Mouse (Mus musculus) retina, postnatal 1 day (tissue): Measurements from ENCODE around the gene E130114P18Rik.

Source experiments
- DNase-seq: peaks from one replicate; pipeline ENCODE4 v3.0.0-alpha.2; 2012

The E130114P18Rik gene

DNA sequence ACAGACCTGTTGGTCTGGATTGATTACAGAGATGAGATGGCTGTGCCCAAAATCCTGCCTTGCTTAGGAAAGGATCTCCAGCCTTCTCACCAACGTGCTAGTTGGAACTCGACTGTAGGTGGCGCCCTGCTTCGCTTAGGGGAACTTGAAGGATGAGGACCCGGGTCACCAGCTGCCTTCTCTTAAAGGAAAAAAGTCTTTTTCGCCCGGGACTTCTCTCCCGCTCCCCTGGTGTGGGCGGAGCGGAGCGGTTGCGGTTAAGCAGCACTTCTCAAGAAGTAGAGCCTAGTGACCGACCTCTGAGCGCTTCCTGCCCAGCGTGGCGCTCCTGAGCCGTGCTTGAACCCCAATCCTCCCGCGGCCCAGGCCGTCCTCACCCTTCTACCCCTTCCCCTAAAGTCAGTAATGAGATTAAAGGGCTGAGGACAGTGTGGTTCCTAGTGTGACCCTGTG, 26.8 kb downstream of the E130114P18Rik start:
- peak; percentile 93 for DNase-seq

DNA sequence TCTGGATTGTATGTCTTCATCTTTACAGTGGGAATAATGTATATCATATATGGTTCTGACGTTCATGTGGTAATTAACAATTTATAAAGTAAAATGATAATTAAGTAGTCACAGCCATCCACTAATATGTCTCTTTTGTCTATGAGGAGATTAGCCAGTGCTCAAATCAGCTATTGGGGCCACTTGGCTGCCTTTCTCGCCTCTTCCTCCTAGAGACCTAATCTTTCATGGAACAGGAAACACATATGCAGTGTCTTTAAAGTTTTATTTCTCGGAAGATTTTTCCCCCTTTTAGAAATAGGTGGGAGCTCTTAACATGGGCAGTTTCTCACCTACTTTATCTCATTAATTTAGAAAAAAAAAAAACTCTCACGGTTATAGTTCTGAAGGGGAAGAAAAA, 27.5 kb downstream of the E130114P18Rik start:
- DNase-seq = no peak

DNA sequence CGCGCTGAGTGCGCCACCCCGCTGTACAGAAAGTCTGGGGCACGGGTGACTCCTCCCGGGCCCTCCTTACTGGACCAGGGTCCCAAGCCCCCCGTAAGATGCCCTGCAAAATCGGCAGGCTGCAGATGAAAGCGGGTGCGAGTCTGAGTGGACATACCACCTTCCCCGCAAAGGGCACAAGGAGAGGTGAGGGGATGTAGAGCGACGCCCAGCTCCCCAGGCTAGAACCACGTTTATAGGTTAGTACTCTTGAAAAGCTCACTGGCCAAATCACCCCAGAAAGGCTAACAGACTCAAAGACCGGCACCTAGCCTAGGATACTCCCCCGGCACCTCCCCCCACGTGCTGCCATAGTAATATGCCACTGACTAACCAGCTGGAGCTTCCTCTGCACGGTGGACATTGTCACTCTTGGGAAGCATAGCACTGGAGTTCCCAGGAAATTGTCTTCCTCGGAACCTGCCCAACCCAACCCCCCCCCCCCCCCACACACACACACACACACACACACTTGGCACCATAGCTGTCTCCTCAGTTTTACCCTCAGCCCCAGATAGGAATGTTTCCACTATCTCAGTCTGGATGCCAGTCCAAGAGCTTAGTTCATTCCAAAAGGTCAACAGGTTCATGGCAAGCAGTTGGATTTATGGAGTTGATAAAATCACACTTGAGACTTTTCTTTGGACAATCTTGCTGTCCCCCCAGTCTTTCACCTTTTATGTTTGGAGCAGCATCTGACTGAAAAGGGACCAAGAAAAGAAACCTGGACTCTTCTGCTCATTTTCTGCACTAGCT, 31.6 kb downstream of the E130114P18Rik start:
- DNase-seq = no peak

DNA sequence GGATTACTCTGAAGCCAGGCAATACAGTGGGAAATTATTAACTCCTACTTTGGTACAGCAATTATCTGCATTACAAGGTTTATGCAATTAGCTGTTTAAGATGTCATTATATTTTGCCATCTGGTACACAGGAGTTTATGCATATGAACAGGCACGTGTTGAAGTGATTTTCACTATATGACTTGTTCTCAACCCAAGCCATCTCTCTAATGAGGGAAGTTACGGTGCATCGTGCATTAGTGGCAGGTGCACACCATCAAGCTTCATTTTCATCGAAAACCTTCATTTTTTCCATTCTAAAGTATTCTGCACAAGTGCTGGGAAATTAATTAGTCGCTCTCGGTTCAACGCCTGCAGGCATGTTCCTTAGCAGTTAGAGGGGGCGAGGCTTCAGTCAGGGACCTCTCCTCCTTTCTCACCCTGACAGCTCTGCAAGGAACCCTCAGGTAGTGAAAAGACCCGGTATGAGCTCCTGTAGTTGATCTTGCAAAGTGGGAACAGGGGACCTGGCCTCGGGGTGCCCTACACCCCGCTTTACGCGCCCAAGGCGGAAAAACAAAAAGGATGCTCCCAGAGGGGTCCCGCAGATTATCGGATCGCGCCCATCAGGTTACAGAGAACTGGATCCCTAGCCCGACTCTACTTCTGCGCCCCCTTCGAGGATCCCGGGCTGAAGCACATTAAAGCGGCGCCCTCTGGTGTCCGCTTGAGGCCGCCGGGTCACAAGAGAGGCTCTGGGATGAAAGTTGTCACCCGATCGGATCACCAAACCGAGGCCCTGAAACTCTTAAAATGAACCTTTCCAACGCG, 32.4 kb downstream of the E130114P18Rik start:
- peak; percentile 88 for DNase-seq

DNA sequence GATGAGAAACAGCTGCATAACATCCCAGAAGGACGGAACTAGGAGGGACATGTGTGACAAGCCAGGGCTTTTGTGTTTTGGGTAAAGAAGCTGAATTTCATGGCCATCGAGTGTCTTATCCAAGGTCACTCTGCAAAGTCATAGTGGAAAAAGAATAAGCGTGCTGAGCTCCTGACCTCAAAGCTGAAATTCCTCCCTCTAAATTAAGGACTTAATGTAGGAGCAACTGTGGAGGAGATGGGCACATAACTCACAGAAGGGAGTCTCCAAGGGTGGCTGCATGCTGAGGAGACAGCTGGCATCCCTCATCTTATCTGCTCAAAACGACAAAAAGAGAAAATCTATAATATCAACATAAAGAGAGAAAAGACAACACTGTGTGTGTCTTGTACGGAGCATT, 33.9 kb downstream of the E130114P18Rik start:
- DNase-seq = no peak

DNA sequence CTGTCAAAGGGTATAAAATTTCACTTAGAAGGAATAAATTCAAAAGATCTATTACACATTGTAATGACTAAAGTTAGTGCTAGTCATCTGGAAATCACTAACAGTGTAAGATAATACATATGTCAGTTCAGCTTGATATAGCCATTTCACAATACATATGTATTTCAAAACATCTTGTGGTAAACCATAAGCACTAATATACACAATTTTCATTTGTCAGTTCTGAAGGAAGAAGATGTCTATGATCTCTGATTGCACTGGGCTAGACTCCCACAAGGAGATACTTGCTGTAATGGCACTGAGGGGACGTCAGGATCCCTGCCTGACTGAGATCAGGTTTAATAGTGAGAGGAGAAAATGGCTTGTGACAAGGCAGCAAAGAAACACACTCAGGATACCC, 44.5 kb downstream of the E130114P18Rik start:
- no peak for DNase-seq

DNA sequence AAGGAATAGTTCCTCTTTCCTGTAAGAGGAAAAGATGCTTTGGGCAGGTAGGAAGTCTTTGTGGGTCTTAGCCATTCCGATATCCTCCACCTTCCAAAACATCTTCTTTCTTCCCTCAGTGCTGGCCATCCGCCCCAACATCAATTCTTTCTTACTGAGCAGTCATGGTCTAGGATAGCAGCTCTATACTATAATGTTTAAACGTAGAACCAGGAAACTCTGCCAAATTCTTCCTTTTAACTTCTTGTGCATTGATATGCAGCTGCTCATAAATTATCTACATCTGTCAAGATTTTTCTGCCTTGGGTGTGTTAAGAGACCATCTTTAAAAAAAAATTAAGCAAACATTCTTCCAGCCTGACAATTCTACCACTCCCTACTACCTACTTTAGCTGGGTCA, 47.5 kb downstream of the E130114P18Rik start:
- no peak for DNase-seq

DNA sequence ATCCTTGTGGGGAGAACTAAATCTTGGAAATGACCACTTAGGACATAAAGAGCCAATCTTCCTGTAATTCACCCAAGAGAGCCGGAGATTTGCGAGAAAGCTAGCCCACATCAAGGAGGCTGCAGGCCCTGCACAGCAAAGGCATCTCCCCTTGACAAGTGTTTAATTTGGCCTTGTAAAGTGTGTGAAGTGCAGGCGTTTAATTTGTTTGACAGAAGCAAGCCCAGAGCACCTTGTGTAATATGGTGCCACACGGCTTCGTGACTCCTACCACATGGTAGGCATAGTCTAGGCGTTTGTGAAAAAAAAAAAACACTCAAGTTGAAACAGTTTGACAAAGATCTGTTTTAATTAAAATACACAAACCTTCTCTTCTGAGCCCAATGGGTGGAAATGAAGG, 47.9 kb downstream of the E130114P18Rik start:
- DNase-seq = no peak

DNA sequence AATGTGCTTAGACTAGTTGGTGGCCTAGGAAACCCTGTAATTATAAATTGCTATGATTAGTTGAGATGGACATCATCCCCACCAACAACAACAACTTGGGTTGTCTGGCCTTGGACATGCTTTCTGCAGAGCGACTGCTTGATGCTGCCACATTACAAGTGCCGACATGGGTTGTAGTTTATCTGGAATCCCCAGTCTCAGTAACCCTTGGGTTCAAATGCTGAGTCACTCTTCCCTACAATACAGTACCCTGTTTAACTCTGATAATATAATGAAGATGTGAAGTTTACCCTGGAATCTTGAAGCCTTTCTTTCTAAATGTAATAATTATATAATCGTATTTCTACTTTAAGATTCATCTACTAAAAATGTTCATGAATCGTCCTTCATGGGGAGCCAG, 49.4 kb downstream of the E130114P18Rik start:
- no peak for DNase-seq

DNA sequence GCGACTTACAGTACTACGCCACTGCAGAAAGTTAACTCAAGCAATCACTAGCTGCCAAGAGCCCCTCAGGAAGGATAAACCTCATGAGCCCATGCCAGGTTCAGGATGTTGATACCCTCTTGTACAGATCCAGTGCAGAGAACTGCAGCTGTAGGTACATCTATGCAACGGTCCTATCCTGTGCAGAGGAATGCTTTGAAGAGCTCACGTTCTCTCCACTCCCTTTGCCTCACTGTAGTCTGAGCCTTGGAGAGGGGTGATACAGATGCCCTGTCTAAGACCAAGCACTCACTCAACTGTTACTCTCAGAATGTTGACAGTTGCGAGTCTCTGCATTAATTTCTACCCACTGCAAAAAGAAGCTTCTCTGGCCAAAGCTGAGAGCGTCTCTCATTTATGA, 54.5 kb downstream of the E130114P18Rik start:
- no peak for DNase-seq

DNA sequence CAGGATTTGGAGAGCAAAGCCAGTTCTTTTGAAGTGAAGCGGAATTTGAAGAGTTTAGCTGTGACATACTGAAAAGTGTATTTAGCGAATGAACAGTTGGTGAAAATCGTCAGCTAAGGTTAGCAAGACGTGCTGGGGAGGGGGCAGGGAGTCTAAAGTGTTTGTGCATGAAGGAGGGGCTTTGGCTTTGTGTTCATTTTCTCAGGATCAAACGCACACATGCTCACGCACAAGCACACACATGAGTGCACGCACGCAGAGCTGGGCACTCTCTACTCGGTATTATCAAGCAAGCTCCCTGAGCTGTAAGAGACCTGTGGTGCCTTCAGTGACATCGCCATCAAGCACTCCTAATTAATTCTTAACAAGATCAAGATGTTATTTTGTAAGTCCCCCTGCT, 55.2 kb downstream of the E130114P18Rik start:
- DNase-seq = peak; percentile 26

DNA sequence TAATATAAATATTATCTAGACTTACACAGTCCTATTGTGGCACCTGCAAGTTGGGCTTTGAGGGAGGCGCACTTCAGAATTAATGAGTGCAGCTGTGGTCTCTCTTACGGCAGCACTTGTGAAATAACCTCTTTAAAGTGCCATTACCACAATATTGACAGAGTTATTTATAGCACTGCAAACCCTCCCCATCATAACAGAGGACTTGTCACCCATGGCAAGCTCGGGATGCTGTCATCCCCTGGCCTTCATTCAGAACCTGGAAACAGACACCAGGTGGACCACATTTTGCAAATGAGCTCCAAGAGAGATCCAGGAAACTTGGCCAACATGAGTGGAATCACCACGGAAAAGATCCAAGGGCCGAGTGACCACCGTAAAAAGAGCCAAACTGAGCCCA, 63.3 kb downstream of the E130114P18Rik start:
- DNase-seq = peak; percentile 9

DNA sequence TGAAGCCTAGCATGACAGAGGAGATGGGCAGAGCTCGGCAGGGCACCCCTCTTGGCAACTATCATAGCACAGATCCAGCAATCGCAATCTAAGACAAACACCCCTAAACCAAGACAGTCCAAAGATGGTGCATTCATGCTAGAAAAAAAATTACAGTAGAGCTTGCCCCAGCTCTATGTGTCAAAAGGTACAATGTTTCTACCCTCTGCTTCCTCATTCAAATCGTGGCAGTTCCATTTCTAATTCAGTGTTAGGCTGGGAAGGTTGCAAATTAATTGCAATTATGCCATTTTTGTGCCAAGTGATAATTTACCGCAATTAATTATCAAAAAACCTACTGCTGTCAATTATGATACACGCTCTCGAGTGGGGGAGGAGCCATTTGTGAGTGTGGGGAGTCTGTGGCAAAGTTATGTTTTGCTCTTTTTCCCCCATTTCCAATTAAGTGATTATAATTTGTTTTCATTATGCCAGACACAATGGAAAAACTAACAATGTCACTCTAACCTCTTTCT, 63.7 kb downstream of the E130114P18Rik start:
- peak; percentile 16 for DNase-seq

DNA sequence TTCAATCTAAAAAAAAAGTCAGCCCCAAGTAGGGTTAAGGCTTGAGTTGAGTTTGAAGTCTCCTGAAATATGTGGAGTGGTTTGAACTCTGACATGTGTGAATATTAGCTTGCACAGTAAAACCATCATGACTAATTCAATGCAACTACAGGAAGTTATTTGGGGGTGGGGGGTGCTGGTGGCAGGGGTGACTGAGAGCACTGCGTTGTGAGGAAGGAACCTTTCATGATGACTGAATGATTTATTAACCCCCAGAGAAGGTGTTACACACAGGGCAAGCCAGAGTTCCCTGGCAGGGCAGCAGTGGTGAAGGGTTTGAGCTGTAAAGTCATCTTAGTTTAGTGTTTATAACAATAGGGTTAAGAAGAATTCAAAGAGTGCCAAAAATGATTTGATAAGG, 65.3 kb downstream of the E130114P18Rik start:
- no peak for DNase-seq

DNA sequence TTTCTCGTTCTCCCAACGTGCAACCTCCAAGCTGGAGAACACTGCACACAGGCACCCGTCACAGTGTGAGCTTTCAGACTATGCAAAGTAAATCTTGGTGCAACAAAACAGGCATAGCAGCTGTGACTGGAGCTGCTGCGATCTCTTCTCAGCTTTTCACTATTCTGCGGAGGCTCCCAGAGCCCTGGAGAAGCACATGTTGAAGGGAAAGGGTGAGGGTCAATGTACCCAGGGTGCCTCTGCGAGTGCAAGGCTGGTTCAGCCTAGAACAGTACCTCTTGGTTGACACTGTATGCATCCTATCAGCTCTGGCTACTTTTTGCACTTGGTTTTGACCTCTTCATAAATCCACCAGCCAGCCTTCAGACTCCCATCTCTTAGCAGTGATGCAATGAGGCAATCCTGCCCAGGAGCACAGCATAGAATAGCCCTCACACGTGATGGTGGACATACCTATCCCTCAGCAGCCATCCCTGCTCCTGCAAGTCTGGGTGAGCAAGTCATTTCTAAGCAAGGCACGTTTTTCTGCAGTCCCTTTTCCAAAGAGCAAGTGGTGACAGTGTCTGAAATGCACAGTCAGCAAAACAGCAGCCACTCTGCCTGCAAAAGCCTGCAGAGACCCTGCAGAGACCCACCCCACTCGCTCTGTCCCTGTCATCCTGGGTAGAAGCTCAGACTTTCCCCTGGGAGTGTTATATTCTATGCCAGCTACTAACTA, 67.7 kb downstream of the E130114P18Rik start:
- DNase-seq = no peak

DNA sequence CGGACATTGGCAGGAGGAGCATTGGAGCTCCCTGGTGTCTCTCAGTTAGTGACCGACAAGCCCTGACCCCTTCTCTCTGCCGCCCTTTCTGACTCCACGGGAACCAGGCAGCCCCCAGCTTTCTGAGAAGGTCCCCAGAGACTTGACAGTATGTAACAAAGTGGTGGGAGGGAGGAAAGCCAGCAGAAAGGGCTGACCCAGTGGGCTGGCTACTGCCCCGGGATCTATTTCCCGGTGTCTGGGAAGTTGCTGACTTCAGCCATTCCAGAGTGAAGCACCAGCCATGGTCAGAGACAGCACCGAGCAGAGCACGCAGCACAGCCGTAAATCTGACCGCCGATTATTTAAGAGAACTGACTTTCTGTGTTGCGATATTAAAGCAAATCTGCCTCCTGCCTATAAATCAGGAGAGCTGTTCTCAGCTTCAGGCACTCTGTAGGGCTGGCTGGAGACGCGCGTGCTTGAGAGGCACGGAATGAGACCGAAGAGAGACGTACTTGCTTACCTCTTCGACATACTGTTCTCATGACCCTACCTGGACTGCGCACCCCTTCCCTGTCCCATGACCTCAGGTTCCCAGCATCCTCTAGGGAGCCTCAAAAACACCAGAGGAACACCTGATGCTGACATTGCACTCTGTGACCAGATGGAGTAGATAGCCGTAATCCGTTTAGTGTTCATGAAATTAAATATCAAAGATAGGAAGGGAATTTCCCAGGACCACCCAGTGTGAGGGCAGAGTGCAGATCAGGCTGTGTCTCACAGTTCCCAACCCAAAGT, 70.3 kb downstream of the E130114P18Rik start:
- DNase-seq = no peak

DNA sequence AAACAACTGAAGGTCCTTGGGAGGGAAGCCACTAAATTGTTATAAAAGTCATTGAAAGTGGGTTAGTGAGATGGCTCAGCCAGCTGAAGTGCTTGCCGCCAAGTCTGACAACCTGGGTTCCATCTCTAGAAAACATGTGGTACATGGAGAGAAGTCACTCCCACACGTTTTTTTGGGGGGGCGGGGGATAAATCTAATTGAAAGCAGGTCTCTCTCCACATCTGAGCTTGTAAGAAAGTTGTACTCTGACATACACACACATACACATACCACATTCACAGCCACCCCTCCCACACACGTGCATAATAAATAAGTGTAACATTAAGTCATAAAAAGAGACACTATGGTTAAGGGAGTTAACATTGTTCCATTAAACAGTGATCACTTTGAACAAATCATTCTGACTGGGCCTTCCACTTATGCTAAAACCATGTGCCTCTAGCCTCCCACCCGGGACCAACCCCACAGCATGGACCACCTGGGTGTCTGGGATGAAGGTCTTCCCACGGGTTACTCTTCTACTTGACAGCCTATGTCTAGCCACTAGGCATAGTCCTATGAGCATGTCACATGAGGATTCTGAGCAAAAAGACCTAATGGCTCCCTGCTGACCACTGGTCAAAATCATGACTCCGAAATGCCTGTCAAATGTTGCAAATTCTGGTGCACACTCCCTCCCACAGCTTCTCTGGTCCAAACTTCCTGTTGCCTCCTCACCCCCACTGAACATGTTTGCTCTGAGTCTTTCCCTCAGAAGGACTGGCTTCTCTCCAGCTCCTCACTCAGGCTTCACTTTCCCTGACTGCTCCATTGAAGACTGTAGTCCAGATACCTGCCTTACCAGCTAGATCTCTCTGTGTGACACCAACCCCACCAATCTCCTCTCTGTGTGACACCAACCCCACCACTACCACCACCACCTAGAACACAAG, 80.9 kb downstream of the E130114P18Rik start:
- no peak for DNase-seq

DNA sequence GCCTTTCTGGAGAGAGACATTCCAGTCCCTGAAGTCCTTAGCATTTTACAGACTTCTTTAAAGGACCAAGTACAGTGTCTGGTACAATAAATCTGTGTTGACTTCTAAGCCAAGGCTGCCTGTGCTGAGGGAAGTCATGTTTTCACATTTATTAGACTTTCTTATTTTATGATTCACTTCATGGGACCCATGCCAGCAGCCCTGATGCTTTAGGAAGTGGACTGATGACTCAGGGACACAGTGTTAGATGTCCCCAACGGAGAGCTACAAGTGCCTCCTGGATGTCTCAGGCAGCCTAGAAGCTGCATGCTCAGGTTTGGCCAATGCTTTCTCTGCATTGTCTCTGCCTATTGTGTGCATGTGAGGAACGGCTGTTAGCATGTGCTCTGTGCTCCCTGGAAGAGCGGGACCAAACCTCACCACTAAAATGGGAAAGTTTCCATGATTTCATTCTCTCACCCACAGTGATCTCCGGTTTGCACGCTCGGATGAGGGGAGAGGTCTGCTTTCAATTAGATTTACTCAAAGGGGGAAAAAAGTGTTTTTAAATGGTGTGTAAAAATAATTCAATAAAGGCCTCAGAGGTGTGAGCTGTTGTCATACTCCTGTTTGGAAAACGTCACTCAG, 82.4 kb downstream of the E130114P18Rik start:
- DNase-seq = no peak

DNA sequence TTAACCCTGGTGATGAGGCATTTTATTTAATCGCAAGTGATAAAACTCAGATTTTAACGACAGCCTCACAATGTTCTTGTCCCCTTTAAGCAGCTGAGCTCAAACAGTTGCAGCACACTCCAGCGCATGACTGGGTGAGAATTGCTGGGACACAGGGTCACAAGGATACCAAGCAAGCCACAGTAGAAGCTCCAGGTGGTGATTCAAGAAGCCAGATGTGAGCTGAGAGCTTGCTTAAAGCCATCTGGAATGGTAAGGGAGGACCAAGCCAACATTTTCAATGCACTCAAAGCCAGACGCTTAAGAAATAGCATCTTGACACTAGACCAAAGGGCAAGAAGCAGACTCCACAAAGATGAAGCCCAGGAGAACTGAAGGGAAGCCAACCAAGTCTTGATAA, 83.9 kb downstream of the E130114P18Rik start:
- no peak for DNase-seq

DNA sequence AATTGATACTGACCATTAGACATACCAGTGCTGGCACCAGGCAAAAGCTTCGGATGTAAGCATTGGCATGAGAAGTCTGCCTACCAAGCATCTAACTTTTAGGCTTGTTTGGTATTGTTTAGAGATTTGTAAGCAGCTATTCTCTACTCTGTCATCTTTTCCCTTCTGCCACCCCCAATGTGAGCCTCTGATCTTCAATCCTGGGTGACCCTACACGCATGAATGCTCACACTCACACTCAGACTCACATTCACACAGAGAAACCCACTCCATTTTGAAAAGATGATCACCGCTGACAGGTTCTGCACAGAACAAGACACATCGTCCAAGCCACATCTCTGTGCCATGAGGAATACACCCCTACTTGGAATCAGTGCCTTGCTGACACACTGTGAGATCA, 84.8 kb downstream of the E130114P18Rik start:
- DNase-seq = no peak

DNA sequence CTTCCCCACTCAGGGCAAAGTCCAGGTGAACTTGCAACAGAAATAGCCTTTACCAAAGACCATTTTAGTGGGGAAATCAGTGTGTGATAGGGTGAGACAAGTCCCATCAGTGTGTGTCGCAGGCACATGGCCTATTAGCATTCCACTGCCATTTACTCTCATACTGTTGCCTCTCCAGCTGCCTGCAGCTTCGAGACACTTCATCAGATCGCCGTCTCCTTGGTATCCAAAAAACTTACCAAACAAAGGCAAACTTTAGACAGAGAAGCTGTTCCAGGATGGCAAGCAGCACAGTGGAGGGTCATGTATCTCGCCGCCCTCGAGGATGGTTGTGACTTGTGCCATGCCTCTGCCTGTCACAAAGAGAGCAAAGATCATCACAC, 87.5 kb downstream of the E130114P18Rik start:
- DNase-seq = no peak
